Mouse (Mus musculus) kidney, adult 2 months (tissue): ENCODE data around the gene Stk40.
A peak's percentile ranks its signal among the peaks of the same experiment; 100 is the strongest.

Experiments used
- CTCF ChIP-seq: fragments of 200-500 bp; conservative IDR thresholded peaks from 2 replicates; pipeline ENCODE4 v1.5.1; 2011; ENCODE audit warnings: low read depth, mild to moderate bottlenecking, control low read depth, low read length, moderate library complexity, mixed read lengths; ENCODE audit not compliant: insufficient read depth, insufficient read length
- POLR2A ChIP-seq: fragments of 200-500 bp; IDR thresholded peaks from one replicate; pipeline ENCODE4 v1.6.1; 2011; ENCODE audit warnings: low read depth, low read length, control low read depth

DNA sequence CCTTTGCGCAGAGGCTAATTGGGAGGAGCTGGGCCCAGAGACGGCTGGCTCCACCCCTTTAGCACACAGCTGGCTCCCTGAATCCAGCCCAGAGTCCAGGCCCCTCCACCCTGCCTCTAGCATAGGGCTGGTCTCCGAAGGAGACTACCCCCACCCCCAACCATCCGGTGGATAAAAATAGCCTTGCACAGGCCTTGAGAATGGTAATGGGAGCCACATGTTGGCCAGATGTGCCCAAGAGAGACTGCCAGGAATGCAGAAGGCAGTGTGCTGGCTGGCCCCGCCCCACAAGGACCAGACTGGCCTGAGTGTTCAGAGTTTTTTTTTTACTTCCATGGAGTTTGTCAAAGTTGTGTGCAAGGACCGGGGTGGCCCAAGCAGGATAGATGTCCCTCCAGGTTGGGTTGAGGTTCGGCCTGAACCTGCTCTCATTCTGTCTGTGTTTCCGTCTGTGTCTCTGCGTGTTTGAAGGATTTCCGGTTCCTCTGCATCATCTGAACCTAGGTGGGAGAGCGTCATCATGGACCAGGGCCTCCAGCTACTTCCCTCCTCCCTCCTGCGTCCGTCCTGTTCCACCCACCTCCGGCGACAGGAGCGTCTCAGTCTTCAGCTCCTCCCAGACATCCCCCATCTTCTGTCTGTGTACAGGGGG lies 46.7 kb downstream of the Stk40 start:
- no peak for TF ChIP-seq CTCF
- peak; percentile 12 for TF ChIP-seq POLR2A
